Comparison of ENCODE assay signal across 8 mouse cellular contexts in genomic region chr7:24546634-24547389, GRCm38 (mm10). TPM values are rescaled to one million over a fixed set of nuclear protein-coding genes. Genes with fewer than 3 reads are reported as not detected.
DNase-seq lines count a peak whose midpoint lies in the region; ATAC-seq and TF ChIP-seq lines count a peak whose summit lies in the region.

No protein-coding gene starts in this region.

- peak overlapping the region; percentile 56; the same call in 1 of the 2 replicates for H3K27ac ChIP-seq in forebrain, embryonic 16.5 days (ENCODE audit: low read length)
- peak overlapping the region; percentile 89 for H3K27ac ChIP-seq in layer of hippocampus, adult 2 months
- peak overlapping the region; percentile 67 for H3K27ac ChIP-seq in lung, embryonic 14.5 days (ENCODE audit: low read depth)
- peak overlapping the region; percentile 77 for H3K27ac ChIP-seq in olfactory bulb, adult 2 months (ENCODE audit: insufficient read depth, low read depth, low read length)
- H3K27ac ChIP-seq in thymus, adult 2 months (ENCODE audit: control insufficient read depth, insufficient read depth, low read length): no peak overlapping the region

- peak overlapping the region; percentile 83 for H3K9ac ChIP-seq in forebrain, embryonic 16.5 days (replicated peaks; ENCODE audit: low read depth, low read length)
- peak overlapping the region; percentile 71 for H3K9ac ChIP-seq in lung, embryonic 14.5 days

- under 1% methylated on average over 57 of the region's 57 CpGs for WGBS in forebrain, embryonic 16.5 days
- under 1% methylated on average over 57 of the region's 57 CpGs for WGBS in lung, embryonic 14.5 days
- under 1% methylated on average over 57 of the region's 57 CpGs for WGBS in olfactory bulb, adult 2 months
- 1% methylated on average over 57 of the region's 57 CpGs for WGBS in thymus, adult 2 months

- DNase-seq in G1E (ENCODE audit: low spot score): peak; percentile 100
- peak; percentile 99 to 100 for DNase-seq in cerebellum, adult 18-20 months
- DNase-seq in heart, postnatal 36 days: peak; percentile 97 to 98
- peak; percentile 99 to 100 for DNase-seq in layer of hippocampus, adult 2 months (ENCODE audit: low spot score in 2 of 2)
- DNase-seq in lung, embryonic 14.5 days: peak; percentile 100
- peak; percentile 98 for DNase-seq in thymus, adult 2 months

- H3K36me3 ChIP-seq in G1E (replicated peaks): peaks cover 42% of the 10 kb centered on the region
- peaks cover 2% of the 10 kb centered on the region; the same call in 1 of the 2 replicates for H3K36me3 ChIP-seq in forebrain, embryonic 16.5 days (ENCODE audit: control insufficient read depth, insufficient read depth)
- peaks cover 32% of the 10 kb centered on the region for H3K36me3 ChIP-seq in lung, embryonic 14.5 days (ENCODE audit: insufficient read depth)
- H3K36me3 ChIP-seq in thymus, adult 2 months (ENCODE audit: control insufficient read depth, insufficient read depth, low read length): no peaks in the 10 kb centered on the region

- peaks cover 4% of the 10 kb centered on the region; the same call in 1 of the 2 replicates for H3K9me3 ChIP-seq in G1E (replicated peaks)
- no peaks in the 10 kb centered on the region for H3K9me3 ChIP-seq in forebrain, embryonic 16.5 days (ENCODE audit: control insufficient read depth, low read length)
- H3K9me3 ChIP-seq in lung, embryonic 14.5 days (ENCODE audit: low read depth, low read length): no peaks in the 10 kb centered on the region

- H3K4me1 ChIP-seq in G1E (ENCODE audit: insufficient read depth, low read depth, low read length): peaks cover 34% of the 10 kb centered on the region
- H3K4me1 ChIP-seq in forebrain, embryonic 16.5 days (replicated peaks; ENCODE audit: control insufficient read depth, insufficient read depth, low read length): peaks cover 13% of the 10 kb centered on the region
- peaks cover 4% of the 10 kb centered on the region; the same call in 1 of the 2 replicates for H3K4me1 ChIP-seq in lung, embryonic 14.5 days (ENCODE audit: insufficient read depth)
- H3K4me1 ChIP-seq in olfactory bulb, adult 2 months (ENCODE audit: control insufficient read depth, insufficient read depth, low read length): peaks cover 10% of the 10 kb centered on the region
- peaks cover 12% of the 10 kb centered on the region for H3K4me1 ChIP-seq in thymus, adult 2 months (replicated peaks; ENCODE audit: control insufficient read depth, insufficient read depth, low read length)

- peak; percentile 58; the same call in 1 of the 2 replicates for TF ChIP-seq POLR2A in olfactory bulb, adult 2 months (IDR thresholded peaks at IDR 0.05; ENCODE audit: insufficient read depth, low read depth, low read length)
- TF ChIP-seq POLR2A in thymus, adult 2 months (IDR thresholded peaks at IDR 0.05; ENCODE audit: control insufficient read depth, extremely low read depth, insufficient read depth, low read length, poor library complexity): peak; percentile 29; the same call in 1 of the 2 replicates

- peaks cover 9% of the 10 kb centered on the region; the same call in 1 of the 2 replicates for H3K27me3 ChIP-seq in G1E (ENCODE audit: insufficient read depth, low read length)
- H3K27me3 ChIP-seq in forebrain, embryonic 16.5 days (replicated peaks; ENCODE audit: control insufficient read depth, insufficient read depth, low read length): no peaks in the 10 kb centered on the region
- H3K27me3 ChIP-seq in lung, embryonic 14.5 days (ENCODE audit: insufficient read depth, low read length): no peaks in the 10 kb centered on the region
- H3K27me3 ChIP-seq in thymus, adult 2 months (ENCODE audit: control insufficient read depth, insufficient read depth, low read length): no peaks in the 10 kb centered on the region

- H3K4me2 ChIP-seq in forebrain, embryonic 16.5 days (ENCODE audit: low read length): peak overlapping the region; percentile 80
- H3K4me2 ChIP-seq in lung, embryonic 14.5 days: peak overlapping the region; percentile 81

- ATAC-seq in G1E (ENCODE audit: extremely low read depth, insufficient number of reproducible peaks, low FRiP score, poor library complexity, severe bottlenecking): peak; percentile 99
- ATAC-seq in forebrain, embryonic 16.5 days: peak; percentile 98
- peak; percentile 99 for ATAC-seq in lung, embryonic 14.5 days (ENCODE audit: insufficient read depth)

- peak overlapping the region; percentile 87 for H3K4me3 ChIP-seq in G1E (ENCODE audit: low read depth, low read length)
- H3K4me3 ChIP-seq in forebrain, embryonic 16.5 days (replicated peaks; ENCODE audit: low read length): peak overlapping the region; percentile 83
- H3K4me3 ChIP-seq in layer of hippocampus, adult 2 months: peak overlapping the region; percentile 82
- H3K4me3 ChIP-seq in lung, embryonic 14.5 days (ENCODE audit: low read depth, low read length): peak overlapping the region; percentile 66
- H3K4me3 ChIP-seq in olfactory bulb, adult 2 months (ENCODE audit: insufficient read depth, low read depth, low read length): peak overlapping the region; percentile 95
- H3K4me3 ChIP-seq in thymus, adult 2 months (ENCODE audit: control insufficient read depth, insufficient read depth, low read length): peak overlapping the region; percentile 87

- intact Hi-C loops in heart, postnatal 36 days (cut with DNase I): loop anchor here (1.0 to 5.0 kb wide), 4 partner anchors 18 to 75 kb away; partner anchors contain the start of gene Zfp428

- TF ChIP-seq CTCF in G1E (IDR thresholded peaks at IDR 0.05; ENCODE audit: low read depth, low read length): no peak
- no peak for TF ChIP-seq CTCF in layer of hippocampus, adult 2 months (conservative IDR thresholded peaks at IDR 0.05)
- TF ChIP-seq CTCF in lung, embryonic 14.5 days (IDR thresholded peaks at IDR 0.05; ENCODE audit: low read depth): no peak
- no peak for TF ChIP-seq CTCF in olfactory bulb, adult 2 months (IDR thresholded peaks at IDR 0.05; ENCODE audit: insufficient read depth, low read depth, low read length)
- TF ChIP-seq CTCF in thymus, adult 2 months (IDR thresholded peaks at IDR 0.05; ENCODE audit: borderline replicate concordance, control insufficient read depth, extremely low read depth, insufficient read depth, low read length, poor library complexity): 0 out of 2 replicates have a peak, but pooled peaks have one; percentile 59

RNA-seq across cellular contexts. Expression of gene Xrcc1, which starts 0.7 kb away (rescaled TPM):
- 52.7 and 69.8 TPM in 2 replicates for total RNA-seq in G1E (2014; fragmentation: Nextera tagmentation)
- 79.2 and 85.9 TPM in 2 replicates for total RNA-seq in G1E (2017)
- 211 and 326 TPM in 2 replicates for polyA plus RNA-seq in G1E (2012)
- 79.8 and 80.2 TPM in 2 replicates for polyA plus RNA-seq in forebrain, embryonic 16.5 days (2015; fragmentation: Nextera tagmentation; extraction: Ambion mirVana)
- 10 to 100 TPM; 26.9 to 27.4 TPM for total RNA-seq in heart, postnatal 36 days (2021)
- total RNA-seq in layer of hippocampus, adult 2 months (2021): 10 to 100 TPM; 38.9 to 40.9 TPM
- 96.6 and 121 TPM in 2 replicates for polyA plus RNA-seq in lung, embryonic 14.5 days (2014; fragmentation: Nextera tagmentation; extraction: Ambion mirVana)
- polyA plus RNA-seq in olfactory bulb, adult 2 months (2012; ENCODE audit: insufficient read depth, insufficient read length, low replicate concordance, missing spikeins): not detected in 2 replicates
- polyA plus RNA-seq in thymus, adult 2 months (2012; rRNA removed): 115 and 116 TPM in 2 replicates

RNA-seq across cellular contexts. Expression of gene Pinlyp, which starts 0.9 kb away (rescaled TPM):
- total RNA-seq in G1E (2014; fragmentation: Nextera tagmentation) (not detected in 2 replicates), G1E (2017) (not detected in 2 replicates)
- polyA plus RNA-seq in G1E (2012): not detected in 2 replicates
- polyA plus RNA-seq in forebrain, embryonic 16.5 days (2015; fragmentation: Nextera tagmentation; extraction: Ambion mirVana): not detected in 2 replicates
- not detected for total RNA-seq in heart, postnatal 36 days (2021)
- total RNA-seq in layer of hippocampus, adult 2 months (2021): not detected
- not detected in 2 replicates for polyA plus RNA-seq in lung, embryonic 14.5 days (2014; fragmentation: Nextera tagmentation; extraction: Ambion mirVana)
- not detected in 2 replicates for polyA plus RNA-seq in olfactory bulb, adult 2 months (2012; ENCODE audit: insufficient read depth, insufficient read length, low replicate concordance, missing spikeins)
- polyA plus RNA-seq in thymus, adult 2 months (2012; rRNA removed): 3.6 and 5.4 TPM in 2 replicates

RNA-seq across cellular contexts. Expression of gene Irgq, which starts 16.3 kb away (rescaled TPM):
- total RNA-seq in G1E (2014; fragmentation: Nextera tagmentation): 5.5 and 6.2 TPM in 2 replicates
- total RNA-seq in G1E (2017): 4.0 and 4.6 TPM in 2 replicates
- polyA plus RNA-seq in G1E (2012): 3.6 and 3.9 TPM in 2 replicates
- 26.4 and 26.5 TPM in 2 replicates for polyA plus RNA-seq in forebrain, embryonic 16.5 days (2015; fragmentation: Nextera tagmentation; extraction: Ambion mirVana)
- 10 to 100 TPM; 16.4 to 16.5 TPM for total RNA-seq in heart, postnatal 36 days (2021)
- 10 to 100 TPM; 61.9 to 63.0 TPM for total RNA-seq in layer of hippocampus, adult 2 months (2021)
- polyA plus RNA-seq in lung, embryonic 14.5 days (2014; fragmentation: Nextera tagmentation; extraction: Ambion mirVana): 8.0 and 9.3 TPM in 2 replicates
- polyA plus RNA-seq in olfactory bulb, adult 2 months (2012; ENCODE audit: insufficient read depth, insufficient read length, low replicate concordance, missing spikeins): not detected in 2 replicates
- 34.7 and 36.6 TPM in 2 replicates for polyA plus RNA-seq in thymus, adult 2 months (2012; rRNA removed)

RNA-seq across cellular contexts. Expression of gene AC161166.1, which starts 34.6 kb away (rescaled TPM):
- total RNA-seq in G1E (2014; fragmentation: Nextera tagmentation) (not detected in 2 replicates), G1E (2017) (0.22 TPM in 1 of 2 replicates, not detected in the other)
- polyA plus RNA-seq in G1E (2012): not detected in 2 replicates
- polyA plus RNA-seq in forebrain, embryonic 16.5 days (2015; fragmentation: Nextera tagmentation; extraction: Ambion mirVana): 1.2 and 1.9 TPM in 2 replicates
- total RNA-seq in heart, postnatal 36 days (2021): not detected
- total RNA-seq in layer of hippocampus, adult 2 months (2021): not detected
- polyA plus RNA-seq in lung, embryonic 14.5 days (2014; fragmentation: Nextera tagmentation; extraction: Ambion mirVana): 0.32 and 0.47 TPM in 2 replicates
- polyA plus RNA-seq in olfactory bulb, adult 2 months (2012; ENCODE audit: insufficient read depth, insufficient read length, low replicate concordance, missing spikeins): not detected in 2 replicates
- polyA plus RNA-seq in thymus, adult 2 months (2012; rRNA removed): 0.08 TPM in 1 of 2 replicates, not detected in the other

RNA-seq across cellular contexts. Expression of gene Zfp428, which starts 40.0 kb away (rescaled TPM):
- total RNA-seq in G1E (2014; fragmentation: Nextera tagmentation): 1.7 and 2.6 TPM in 2 replicates
- 3.8 and 4.4 TPM in 2 replicates for total RNA-seq in G1E (2017)
- 39.9 and 53.3 TPM in 2 replicates for polyA plus RNA-seq in G1E (2012)
- polyA plus RNA-seq in forebrain, embryonic 16.5 days (2015; fragmentation: Nextera tagmentation; extraction: Ambion mirVana): 267 and 282 TPM in 2 replicates
- total RNA-seq in heart, postnatal 36 days (2021): 10 to 100 TPM; 11.5 to 13.8 TPM
- 10 to 100 TPM; 32.6 to 41.6 TPM for total RNA-seq in layer of hippocampus, adult 2 months (2021)
- 36.2 and 37.7 TPM in 2 replicates for polyA plus RNA-seq in lung, embryonic 14.5 days (2014; fragmentation: Nextera tagmentation; extraction: Ambion mirVana)
- not detected in 2 replicates for polyA plus RNA-seq in olfactory bulb, adult 2 months (2012; ENCODE audit: insufficient read depth, insufficient read length, low replicate concordance, missing spikeins)
- 14.4 and 18.7 TPM in 2 replicates for polyA plus RNA-seq in thymus, adult 2 months (2012; rRNA removed)
